Mouse (Mus musculus) T-cell, adult 2 months (primary cell): ENCODE results near the gene Gnat3.
"Not testable (repeated sequence)": the region's sequence is repeated elsewhere in the genome, so short reads cannot be mapped to it uniquely, and the experiment has no call there.

Source experiments
- DNase-seq: peaks from one replicate; pipeline ENCODE4 v3.0.0; 2022; ENCODE audit warnings: low spot score

Gnat3 gene

GRCm38 (mm10) chr5:17962249-17962648 is at the start of gene Gnat3:
Gnat3 (plus strand) TSS chr5:17962549.
- DNase-seq: no peak

GRCm38 (mm10) chr5:17918966-17919365 is 43.4 kb upstream of the Gnat3 start:
- no peak for DNase-seq

DNA sequence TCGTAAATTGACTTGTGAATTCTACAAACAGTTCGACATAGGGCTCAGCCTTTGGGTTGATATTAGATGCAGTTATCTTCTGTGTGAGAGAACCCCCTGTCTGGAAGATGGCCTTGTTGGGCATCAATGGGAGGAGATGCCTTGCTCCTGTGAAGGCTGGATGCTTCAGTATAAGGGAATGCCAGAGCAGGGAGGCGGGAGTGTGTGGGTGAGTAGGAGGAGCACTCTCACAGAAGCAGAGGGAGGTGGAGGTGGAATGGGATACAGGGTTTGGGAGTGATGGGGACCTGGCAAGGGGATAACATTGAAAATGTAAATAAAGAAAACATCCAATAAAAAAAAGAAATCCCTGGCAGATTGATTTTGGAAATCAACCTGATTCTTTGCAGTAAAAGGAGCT is 38.7 kb upstream of the Gnat3 start:
- DNase-seq: no peak

DNA sequence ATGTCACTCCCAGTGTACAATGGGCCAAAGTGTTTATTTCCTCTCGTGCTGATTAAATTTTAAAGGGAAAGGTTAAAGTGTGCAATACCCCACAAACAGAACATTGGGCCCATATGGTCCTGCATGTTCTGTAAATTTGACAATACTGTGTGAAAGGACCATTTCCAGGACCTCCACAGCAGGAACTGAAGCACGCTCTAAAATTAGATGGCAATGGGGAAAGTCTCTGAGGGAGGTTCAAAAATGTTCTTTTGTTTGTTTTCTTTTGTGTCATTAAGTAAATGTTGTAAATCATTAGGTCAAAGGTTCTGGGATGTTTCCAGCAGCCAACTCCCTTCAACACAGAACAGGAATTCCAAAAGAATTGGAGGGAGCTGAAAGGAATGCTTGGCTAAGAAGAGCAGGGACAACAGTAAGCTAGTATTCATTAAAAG is 38.2 kb upstream of the Gnat3 start:
- DNase-seq: no peak

DNA sequence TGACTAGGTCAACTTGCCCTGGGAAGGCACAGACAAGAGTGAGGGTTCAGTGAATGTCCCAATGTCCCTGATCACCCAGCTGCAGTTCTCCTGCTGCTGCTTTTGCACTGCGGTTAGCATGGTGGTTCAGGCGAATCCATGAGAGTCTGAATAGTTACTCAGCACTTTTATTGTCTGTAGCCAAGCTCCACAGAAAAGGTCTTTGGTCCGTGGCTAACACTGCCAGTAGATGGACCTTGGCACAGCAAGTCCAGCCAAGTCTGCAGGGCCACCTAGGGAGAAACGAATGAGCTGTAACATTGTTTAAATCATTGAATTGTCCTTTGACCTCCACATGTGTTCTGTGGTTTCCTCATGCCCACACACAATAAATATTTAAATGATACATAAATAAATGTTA is 33.9 kb upstream of the Gnat3 start:
- no peak for DNase-seq

DNA sequence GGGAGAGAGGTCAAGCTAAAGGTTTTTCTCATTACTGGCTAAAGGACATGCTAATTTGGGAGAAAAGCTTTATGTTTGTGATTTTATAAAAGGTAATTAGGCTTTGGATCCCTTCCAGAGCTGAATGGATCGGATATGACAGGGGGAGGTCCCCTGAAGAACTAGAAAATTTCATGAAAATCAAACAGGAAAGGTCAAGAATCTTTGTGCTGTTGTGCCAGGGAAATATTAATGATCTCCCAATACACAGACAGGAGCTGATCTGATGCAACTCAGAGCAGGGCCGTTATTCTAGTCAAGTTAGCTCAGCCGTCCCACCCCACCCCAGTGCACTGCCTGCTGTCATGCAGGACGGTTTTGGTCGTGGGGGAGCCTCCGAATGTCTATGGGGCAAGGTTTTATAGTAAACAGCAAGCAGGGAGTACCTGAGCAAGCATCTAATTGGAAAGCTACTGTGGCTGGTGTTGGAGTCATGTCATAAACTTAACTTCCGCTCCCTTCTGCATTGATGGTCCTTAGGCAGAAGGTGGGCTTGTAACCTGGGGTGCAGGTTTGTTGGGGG is 33.3 kb upstream of the Gnat3 start:
- DNase-seq: no peak

DNA sequence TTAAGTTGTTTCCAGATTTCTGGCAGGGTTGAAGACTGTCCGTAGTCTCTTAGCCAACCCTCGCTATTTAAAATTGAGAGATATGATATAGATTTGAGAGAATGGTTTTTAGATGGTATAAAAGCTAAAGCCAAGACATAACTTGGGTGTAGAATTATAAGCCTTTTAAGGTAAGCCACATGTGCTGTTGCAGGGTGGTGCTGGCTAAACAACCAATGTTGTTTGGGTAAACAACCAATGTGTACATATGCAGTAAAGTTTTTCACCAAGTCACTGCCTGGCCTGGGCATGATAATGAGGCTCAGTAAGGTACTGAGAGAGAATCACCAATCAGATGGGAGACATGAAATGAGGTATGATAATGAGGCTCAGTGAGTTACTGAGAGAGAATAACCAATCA is 30.8 kb upstream of the Gnat3 start:
- not testable (repeated sequence) for DNase-seq

- no peak for DNase-seq
These were observed 27.8 kb upstream of the Gnat3 start for GRCm38 (mm10) chr5:17934501-17934900.

DNA sequence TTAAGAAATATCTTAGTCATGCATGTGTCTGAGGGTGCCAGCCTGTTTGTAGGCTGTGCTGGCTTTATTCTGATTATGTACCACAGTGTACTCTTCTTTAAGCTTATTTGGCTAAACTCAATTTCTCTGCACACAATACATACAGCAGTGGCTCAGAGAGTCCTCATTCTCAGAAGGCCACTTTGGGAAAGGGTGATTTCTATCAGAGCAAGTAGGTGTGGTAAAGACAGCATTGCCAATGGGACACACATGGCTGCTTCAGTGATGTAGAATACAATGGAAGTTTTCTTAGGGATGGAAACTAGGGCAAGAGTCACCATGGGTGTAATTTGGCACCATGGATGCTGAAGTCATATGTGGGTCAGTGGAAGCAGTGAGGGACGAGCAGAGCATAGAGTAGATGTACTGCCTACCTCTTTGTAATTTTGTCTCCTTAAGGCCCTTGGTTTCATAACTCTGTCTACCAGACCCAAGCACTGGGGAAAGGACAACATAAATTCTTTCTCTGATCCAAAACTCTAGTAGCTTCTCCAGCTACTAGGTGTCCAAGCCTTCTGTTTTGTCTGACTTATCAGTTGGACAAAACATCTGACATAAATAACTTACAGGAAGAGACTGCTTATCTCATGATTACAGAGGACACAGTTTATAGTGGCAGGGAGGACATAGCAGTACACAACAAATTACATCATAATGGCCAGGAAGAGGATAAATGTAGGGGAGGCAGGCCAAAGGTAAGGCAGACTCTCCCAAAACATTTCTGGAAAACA is 24.0 kb upstream of the Gnat3 start:
- no peak for DNase-seq

DNA sequence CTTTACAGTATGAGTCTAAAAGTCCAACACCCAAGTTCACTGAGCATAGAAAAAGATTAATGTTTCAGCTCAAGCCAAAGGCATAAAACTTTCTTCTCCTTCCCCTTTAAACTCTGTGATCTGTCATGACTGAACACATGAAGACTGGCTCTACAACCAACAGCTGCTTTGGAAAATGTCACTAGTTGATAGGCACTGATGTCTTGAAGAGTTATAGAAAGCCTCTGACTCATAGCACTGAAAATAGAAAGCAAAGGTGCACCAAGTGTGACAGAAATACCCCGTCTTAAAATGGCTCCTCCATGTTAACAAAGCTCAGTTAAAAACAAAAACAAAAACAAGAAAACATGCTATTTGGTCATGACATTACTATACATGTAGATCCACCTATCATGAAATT is 5.9 kb upstream of the Gnat3 start:
- DNase-seq: no peak

DNA sequence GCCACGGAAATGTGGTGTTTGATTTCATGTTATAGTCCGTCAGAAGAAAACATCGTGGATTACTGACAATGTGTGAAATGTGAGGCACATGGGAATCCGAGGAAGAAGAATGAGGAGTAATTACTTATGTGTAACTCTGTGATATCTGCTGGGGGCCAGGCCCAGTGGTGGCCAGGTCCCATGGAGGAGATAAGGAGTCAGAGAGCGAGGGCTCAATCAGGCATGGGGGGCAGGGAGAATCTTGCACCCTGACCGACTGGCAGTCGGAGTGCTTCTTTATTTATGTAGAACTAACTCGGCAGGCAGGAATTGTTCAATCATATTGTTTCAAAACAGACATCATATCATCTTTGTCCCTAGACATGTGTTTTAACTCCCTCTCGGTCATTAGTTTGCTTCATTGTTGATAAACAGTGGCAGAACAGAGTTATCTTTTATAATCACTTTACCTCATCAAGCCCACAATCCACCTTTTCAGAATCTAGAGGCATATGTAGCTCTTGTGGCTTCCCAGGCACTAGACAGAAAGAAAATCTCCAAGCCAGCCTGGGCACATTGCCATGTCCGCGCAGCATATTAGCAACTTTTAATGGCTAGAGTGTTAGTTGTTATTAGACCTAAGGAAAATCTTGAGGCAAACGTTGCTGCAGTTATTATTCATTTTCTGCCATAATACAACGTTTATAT is 7.5 kb downstream of the Gnat3 start:
- DNase-seq: no peak

DNA sequence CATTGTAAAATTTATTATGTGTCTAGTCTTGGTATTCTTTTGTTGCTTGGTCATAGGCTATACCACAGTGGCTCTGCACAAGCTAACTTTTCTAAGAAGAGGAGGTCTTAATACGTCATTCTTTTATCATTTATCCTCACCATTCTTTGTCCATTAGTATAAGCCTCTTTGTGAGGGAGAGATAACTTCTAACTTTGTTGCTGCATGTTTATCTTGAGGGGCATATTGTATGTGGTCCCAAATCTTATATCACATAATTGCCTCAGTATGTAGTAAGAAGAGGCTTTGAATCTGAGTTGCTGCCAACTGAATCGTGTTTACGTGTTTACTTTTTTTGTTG is 8.0 kb downstream of the Gnat3 start:
- DNase-seq: no peak

DNA sequence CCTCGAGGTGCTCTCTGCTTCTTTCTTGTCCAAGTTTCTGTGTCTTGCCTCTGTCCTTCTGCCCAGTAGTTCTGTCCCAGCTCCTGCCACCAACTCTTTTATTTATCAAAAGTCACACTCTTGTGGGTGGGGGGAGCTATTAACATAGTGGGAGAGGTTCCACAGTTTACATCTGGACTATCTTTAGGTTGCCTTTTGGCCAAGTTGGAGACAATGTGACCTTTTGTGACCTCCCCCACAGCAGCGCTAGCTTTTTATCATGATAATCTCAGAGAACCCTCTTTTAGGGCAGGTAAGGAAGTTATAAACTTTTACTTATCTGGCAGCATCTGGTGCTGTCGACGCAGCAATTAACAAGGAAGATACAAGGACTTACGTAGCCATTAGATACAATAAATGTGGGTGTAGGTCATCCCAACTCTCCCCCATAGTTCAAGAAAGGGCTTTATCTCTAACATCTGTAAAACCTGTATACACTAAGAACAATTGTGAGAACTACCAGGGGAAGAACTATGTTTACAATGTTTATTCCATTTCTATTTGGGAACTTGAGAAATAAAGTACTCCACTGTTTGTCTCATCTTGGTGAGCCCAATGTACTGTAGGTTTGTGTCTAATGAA is 18.3 kb downstream of the Gnat3 start:
- no peak for DNase-seq

DNA sequence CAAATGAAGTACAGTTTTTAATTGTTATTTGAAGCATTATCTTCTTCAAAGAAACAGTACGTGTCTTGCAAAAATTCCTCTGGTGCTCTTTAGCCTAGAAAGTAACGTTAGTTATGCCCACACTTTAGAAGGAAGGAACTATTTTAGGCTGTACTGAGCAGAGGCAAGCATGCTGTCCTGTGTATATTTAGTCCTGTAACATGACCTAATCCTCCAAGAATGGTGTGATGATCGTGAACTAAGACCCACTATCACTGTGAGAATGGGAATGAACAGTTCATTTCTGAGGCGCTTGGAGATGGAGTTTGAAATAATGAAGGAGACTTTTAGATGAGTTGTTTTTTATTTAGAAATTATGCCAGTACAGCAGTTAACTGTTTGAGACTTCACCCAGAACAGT is 20.4 kb downstream of the Gnat3 start:
- DNase-seq: no peak

DNA sequence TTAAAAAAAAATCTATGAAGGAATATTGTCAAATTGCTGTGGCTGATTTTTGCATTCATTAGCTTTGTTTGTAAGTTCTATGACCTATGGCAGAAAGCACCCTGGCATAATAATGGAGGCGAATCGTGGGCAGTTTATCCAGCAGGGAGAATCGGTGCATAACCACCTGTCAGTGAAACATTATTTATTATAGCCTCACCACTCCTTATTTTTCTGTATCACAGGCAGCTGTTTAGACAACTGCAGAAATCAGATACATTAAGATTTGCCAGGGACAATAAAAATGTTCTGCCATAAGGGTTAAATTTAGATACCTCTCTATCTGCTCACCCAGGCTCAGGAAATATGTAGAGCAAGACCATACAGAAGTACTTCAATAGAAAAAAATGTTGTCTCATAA is 22.2 kb downstream of the Gnat3 start:
- no peak for DNase-seq

DNA sequence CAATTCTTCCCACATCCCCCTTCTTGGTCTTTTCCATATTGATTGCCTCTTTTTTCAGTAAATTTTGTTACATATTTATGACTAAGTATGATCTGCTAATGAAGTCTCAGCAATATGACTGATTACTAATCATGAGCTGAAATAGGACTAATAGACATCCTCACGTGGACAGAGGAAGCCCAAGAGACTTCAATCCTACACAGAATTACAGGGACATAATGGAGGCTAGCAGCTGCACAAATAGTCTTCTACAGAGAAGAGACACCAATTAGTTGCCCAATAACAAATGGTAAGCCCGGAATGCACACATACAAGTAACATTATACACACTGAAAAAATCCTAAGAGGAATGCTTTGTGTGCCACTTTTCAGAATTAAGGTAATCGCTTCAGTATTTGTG is 24.3 kb downstream of the Gnat3 start:
- no peak for DNase-seq

- no peak for DNase-seq
These were observed 28.3 kb downstream of the Gnat3 start for GRCm38 (mm10) chr5:17990618-17991017.

- DNase-seq: no peak
These were observed 37.2 kb downstream of the Gnat3 start for GRCm38 (mm10) chr5:17999570-17999969.

DNA sequence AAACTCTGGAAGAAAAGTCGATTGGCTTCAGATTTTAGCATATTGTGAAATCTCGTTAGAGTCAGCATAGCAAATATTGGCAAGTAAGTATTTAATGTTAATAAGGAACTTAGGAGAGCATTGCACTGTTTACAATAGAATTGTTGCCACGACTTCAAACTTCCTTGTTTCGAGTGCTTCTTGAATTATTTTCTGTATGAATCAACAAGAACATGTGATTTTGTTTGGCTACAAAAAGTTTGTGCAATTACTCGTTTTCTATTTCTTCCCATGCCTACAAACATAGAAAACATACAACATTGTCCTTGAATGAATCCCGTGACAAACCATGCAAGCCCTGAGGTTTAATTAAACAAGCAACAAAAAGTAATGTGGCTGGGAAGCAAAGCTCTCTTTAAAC is 37.8 kb downstream of the Gnat3 start:
- no peak for DNase-seq

- no peak for DNase-seq
These were observed 39.3 kb downstream of the Gnat3 start for GRCm38 (mm10) chr5:18001646-18002045.

DNA sequence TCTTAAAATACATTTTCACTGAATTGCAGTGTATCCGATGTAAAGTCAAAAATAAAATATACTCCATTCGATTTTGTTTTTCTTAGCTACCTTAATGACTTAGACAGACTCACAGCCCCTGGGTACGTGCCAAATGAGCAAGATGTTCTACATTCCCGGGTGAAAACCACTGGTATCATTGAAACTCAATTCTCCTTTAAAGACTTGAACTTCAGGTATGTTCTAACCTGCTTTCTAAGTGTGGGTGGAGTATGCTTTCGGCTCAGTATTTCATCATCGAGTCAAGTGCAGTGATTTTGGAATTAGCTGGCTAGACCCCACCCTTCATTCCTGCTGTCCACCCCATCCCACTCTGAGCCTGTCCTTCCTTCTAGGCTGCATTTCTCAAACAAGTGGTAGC is 41.3 kb downstream of the Gnat3 start:
- no peak for DNase-seq

- DNase-seq: no peak
These were observed 42.7 kb downstream of the Gnat3 start for GRCm38 (mm10) chr5:18004824-18005611.
